Mouse (Mus musculus) liver, embryonic 16.5 days (tissue): ENCODE measurements around the gene Tdrd3. TPM values are rescaled to one million over a fixed set of nuclear protein-coding genes. Genes with fewer than 3 reads are reported as not detected.
A peak's percentile ranks its signal among the peaks of the same experiment; 100 is the strongest.

Source experiments
- ATAC-seq: fragments of 200-750 bp; cut with Nextera tagmentation; 2 replicates; pipeline ENCODE4 v1.8.0; 2017; ENCODE audit warnings: low read depth, mild to moderate bottlenecking, moderate number of reproducible peaks, moderate library complexity
- H3K27ac ChIP-seq: fragments of 300-500 bp; sonication (generic); 2 replicates; pipeline ENCODE4 v1.5.1; 2014; ENCODE audit warnings: mild to moderate bottlenecking, low read length
- H3K27me3 ChIP-seq: fragments of 300-500 bp; sonication (generic); 2 replicates; pipeline ENCODE4 v1.6.1; 2014; ENCODE audit warnings: low read depth, low read length, mixed read lengths; ENCODE audit not compliant: control insufficient read depth, insufficient read depth
- H3K36me3 ChIP-seq: fragments of 300-500 bp; sonication (generic); 2 replicates; pipeline ENCODE4 v1.6.1; 2014; ENCODE audit warnings: mild to moderate bottlenecking; ENCODE audit not compliant: control insufficient read depth, insufficient read depth
- H3K4me1 ChIP-seq: fragments of 300-500 bp; sonication (generic); 2 replicates; pipeline ENCODE4 v1.6.1; 2014; ENCODE audit warnings: low read depth, low read length, mixed read lengths; ENCODE audit not compliant: control insufficient read depth
- H3K4me2 ChIP-seq: fragments of 300-500 bp; sonication (generic); 2 replicates; pipeline ENCODE4 v1.6.1; 2014; ENCODE audit warnings: low read depth, low read length, mixed read lengths
- H3K4me3 ChIP-seq: fragments of 300-500 bp; sonication (generic); 2 replicates; pipeline ENCODE4 v1.5.1; 2014; ENCODE audit warnings: low read depth, mild to moderate bottlenecking, low read length
- H3K9ac ChIP-seq: fragments of 300-500 bp; sonication (generic); 2 replicates; pipeline ENCODE4 v1.6.1; 2014; ENCODE audit warnings: low read depth, low read length
- H3K9me3 ChIP-seq: fragments of 300-500 bp; sonication (generic); replicated peaks from 2 replicates; pipeline ENCODE4 v1.6.1; 2016; ENCODE audit warnings: low read length; ENCODE audit not compliant: control insufficient read depth
- whole genome bisulfite sequencing: fragments of 180-500 bp; shearing (Covaris S2); extraction: QIAGEN DNeasy Blood & Tissue Kit; methylation state at CpG from one replicate; pipeline ENCODE4 v1.1.7; 2014; ENCODE audit not compliant: insufficient replicate concordance; 5-methylcytosine and 5-hydroxymethylcytosine counted together
- polyA plus RNA-seq: library from polyadenylated mRNA; unstranded; fragments of >200 nt; fragmentation: Nextera tagmentation; extraction: Ambion mirVana; gene quantifications from 2 replicates; pipeline ENCODE4 v1.2.1, GENCODE M21; 2015

Tdrd3 gene
- polyA plus RNA-seq, 1 experiment from 2014 or later: 7.1 TPM

DNA sequence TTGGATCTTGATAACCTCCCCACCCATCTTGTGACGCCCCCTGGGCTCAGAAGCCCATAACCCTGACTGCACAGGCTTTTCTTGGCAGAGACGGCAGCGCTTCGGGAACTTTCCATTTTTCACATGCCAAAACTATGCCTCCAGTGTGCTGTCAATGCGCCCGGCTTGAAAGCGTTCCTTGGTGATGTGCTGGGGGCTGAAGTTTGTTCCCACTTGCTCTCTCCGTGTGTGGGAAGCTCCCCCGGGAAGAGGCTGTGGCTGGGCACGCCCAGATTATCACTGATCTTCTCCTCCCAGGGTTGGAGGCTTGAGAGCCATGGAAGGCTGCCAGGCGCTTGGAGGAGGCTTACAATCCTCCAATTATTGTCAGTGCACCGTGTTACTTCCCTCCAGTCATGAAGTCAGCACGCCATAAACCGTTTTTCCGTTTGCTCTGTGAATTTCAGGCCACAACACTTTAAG lies 152.0 kb downstream of the Tdrd3 start:
- Histone ChIP-seq H3K27me3 (no peaks in the 10 kb centered on the region; the same call in 1 of the 2 replicates), H3K4me1 (no peaks in the 10 kb centered on the region), H3K9me3 (no peaks in the 10 kb centered on the region), H3K4me2 (0 out of 2 replicates have a peak overlapping the region, but pooled peaks have one; percentile 9), H3K9ac (no peak overlapping the region), H3K27ac (no peak overlapping the region), H3K36me3 (no peaks in the 10 kb centered on the region), H3K4me3 (no peak overlapping the region)
- ATAC-seq: no peak
- 16% methylated on average over 15 of the region's 15 CpGs for WGBS

DNA sequence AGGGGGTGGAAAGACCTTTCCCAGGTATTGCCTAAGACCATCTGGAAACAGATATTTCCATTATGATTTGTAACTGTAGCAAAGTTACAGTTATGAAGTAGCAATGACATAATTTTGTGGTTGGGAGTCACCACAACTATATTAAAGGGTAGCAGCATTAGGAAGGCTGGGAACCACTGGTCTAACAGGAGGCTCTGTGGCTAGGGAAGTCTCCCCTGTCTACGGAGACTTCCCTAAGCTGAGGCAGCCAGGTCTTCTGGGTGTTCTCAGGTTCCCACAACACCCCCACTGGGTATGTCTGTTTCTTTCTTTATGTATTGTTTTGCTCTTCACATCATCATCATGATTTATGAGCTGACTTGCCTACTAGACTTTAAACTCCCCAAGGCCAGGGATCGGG lies 153.0 kb downstream of the Tdrd3 start:
- 55% methylated on average over 2 of the region's 2 CpGs for WGBS
- Histone ChIP-seq H3K4me3 (no peak overlapping the region), H3K27me3 (no peaks in the 10 kb centered on the region; the same call in 1 of the 2 replicates), H3K9ac (no peak overlapping the region), H3K9me3 (no peaks in the 10 kb centered on the region), H3K36me3 (no peaks in the 10 kb centered on the region), H3K4me2 (no peak overlapping the region), H3K27ac (no peak overlapping the region), H3K4me1 (no peaks in the 10 kb centered on the region)
- ATAC-seq: no peak

DNA sequence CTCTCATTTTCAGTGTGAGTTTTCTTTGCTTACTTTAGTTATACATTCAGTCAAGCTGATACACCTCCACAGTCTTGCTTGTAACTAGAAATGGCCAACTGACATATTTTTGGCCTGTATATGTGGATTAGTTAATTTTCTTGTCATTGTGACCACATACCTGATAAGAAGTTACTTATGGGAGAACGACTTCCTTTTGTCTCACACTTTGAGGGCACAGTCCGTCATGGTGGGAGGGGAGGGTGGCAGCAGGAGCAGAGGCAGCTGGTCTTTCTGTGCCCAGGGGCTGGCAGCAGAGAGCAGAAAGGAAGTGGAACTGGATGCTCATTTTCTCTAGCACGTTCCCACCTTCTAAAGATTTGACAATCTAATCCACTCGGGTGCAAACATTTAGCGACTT lies 156.0 kb downstream of the Tdrd3 start:
- 30% methylated on average over 5 of the region's 5 CpGs for WGBS
- H3K9me3 ChIP-seq: no peaks in the 10 kb centered on the region
- H3K27me3 ChIP-seq: no peaks in the 10 kb centered on the region; the same call in 1 of the 2 replicates
- H3K9ac ChIP-seq: no peak overlapping the region
- H3K4me3 ChIP-seq: no peak overlapping the region
- ATAC-seq: no peak
- H3K36me3 ChIP-seq: no peaks in the 10 kb centered on the region
- H3K27ac ChIP-seq: no peak overlapping the region
- no peak overlapping the region for H3K4me2 ChIP-seq
- H3K4me1 ChIP-seq: no peaks in the 10 kb centered on the region

DNA sequence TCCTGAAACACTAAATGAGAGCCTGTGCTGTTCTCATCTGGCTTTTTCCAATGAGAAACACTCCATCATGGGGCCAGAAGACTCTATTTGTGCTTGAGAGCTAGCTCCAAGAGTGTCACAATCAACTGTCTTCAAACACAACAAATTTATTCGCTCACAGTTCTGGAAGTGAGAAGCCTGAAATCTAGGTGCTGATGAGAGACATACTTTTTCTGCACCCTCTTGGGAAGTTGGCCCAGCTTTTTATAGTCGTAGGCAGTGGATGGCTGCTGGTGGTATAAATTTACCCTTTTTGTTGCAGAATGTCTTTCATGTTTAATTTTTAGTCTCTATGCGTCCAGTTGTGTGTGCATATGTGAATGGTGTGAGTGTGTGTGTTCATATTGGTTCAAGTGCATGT lies 166.2 kb downstream of the Tdrd3 start:
- no peak for ATAC-seq
- Histone ChIP-seq H3K36me3 (no peaks in the 10 kb centered on the region), H3K4me1 (no peaks in the 10 kb centered on the region), H3K9me3 (no peaks in the 10 kb centered on the region), H3K9ac (no peak overlapping the region), H3K4me3 (no peak overlapping the region), H3K4me2 (no peak overlapping the region), H3K27me3 (no peaks in the 10 kb centered on the region), H3K27ac (no peak overlapping the region)
- WGBS: 56% methylated on average over 3 of the region's 3 CpGs
